In the genomic region with DNA sequence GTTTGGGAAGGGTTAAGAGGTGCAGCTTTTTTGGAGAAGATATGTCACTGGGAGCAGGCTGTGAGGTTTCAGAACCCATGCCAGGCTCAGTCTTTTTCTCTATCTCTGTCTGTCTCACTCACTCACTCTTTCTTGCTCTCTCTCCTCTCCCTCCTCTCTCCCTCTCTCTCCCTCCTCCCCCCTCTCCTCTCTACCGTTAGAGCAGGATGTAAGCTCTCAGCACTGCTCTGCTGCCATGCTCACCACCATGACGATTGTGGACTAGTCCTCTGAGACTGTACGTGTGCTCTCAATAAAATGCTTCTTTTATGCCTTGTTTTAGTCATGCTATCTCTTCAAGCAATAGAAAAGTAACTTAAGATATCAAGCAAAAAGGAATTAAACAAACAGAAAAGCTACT, we compare ENCODE assay signal across 21 mouse cellular contexts. TPM values are rescaled to one million over a fixed set of nuclear protein-coding genes. Genes with fewer than 3 reads are reported as not detected.
DNase-seq lines count a peak whose midpoint lies in the region; ATAC-seq and TF ChIP-seq lines count a peak whose summit lies in the region.
"Had no signal": no experiment of that assay in that cellular context is flagged by ENCODE, and none has a peak within 500 bp of the region (broad histone marks: within the 10 kb centered on the region; RNA-seq: fewer than 3 reads in every experiment).

No protein-coding gene starts in this region.

- peaks cover 34% of the 10 kb centered on the region for H3K36me3 ChIP-seq in lung, embryonic 14.5 days (ENCODE audit: insufficient read depth)

- peak; percentile 56; the same call in 1 of the 2 replicates for ATAC-seq in lung, embryonic 14.5 days (ENCODE audit: insufficient read depth)
- ATAC-seq in neutrophil, adult 5-6 weeks (ENCODE audit: extremely low read depth, insufficient number of reproducible peaks, low FRiP score, poor library complexity, severe bottlenecking), result peak; percentile 61; the same call in 1 of the 2 replicates
- ATAC-seq: midbrain, embryonic 13.5 days; Patski had no signal

- DNase-seq in lung, embryonic 14.5 days, result no peak
- no peak for DNase-seq in lung, postnatal 25 days (ENCODE audit: low spot score)
- DNase-seq in thymus, postnatal 0 days (ENCODE audit: low spot score), result peak; percentile 64
- DNase-seq in thymus, postnatal 4 days, result no peak
- no peak for DNase-seq in right cerebral cortex, postnatal 25 days
- DNase-seq in urinary bladder, adult 18-20 months (ENCODE audit: low spot score in 2 of 2), result no peak
- DNase-seq: adrenal gland, postnatal 10 days; cerebellum, postnatal 10 days; gastrocnemius, postnatal 10 days; heart, adult 11 months; kidney, adult 2 months; kidney, postnatal 10 days; layer of hippocampus, postnatal 36 days had no signal

- no peak overlapping the region for H3K9ac ChIP-seq in lung, embryonic 14.5 days
- H3K9ac ChIP-seq: embryonic facial prominence, embryonic 15.5 days; hindbrain, embryonic 12.5 days; liver, embryonic 15.5 days; midbrain, embryonic 13.5 days; neural tube, embryonic 13.5 days had no signal

- no peak overlapping the region for H3K4me2 ChIP-seq in lung, embryonic 14.5 days
- H3K4me2 ChIP-seq: embryonic facial prominence, embryonic 15.5 days; hindbrain, embryonic 12.5 days; liver, embryonic 15.5 days; midbrain, embryonic 13.5 days; neural tube, embryonic 13.5 days had no signal

- no peak for TF ChIP-seq CTCF in lung, embryonic 14.5 days (IDR thresholded peaks at IDR 0.05; ENCODE audit: low read depth)

- H3K27me3 ChIP-seq in lung, embryonic 14.5 days (ENCODE audit: insufficient read depth, low read length), result no peaks in the 10 kb centered on the region
- H3K27me3 ChIP-seq: embryonic facial prominence, embryonic 15.5 days; hindbrain, embryonic 12.5 days; liver, embryonic 15.5 days; midbrain, embryonic 13.5 days; neural tube, embryonic 13.5 days; Patski had no signal

- no peak overlapping the region for H3K27ac ChIP-seq in lung, embryonic 14.5 days (ENCODE audit: low read depth)
- H3K27ac ChIP-seq: embryonic facial prominence, embryonic 15.5 days; hindbrain, embryonic 12.5 days; liver, embryonic 15.5 days; midbrain, embryonic 13.5 days; neural tube, embryonic 13.5 days; stomach, postnatal 0 days had no signal

- 20% methylated on average over 3 of the region's 3 CpGs for WGBS in lung, embryonic 14.5 days

- no peak overlapping the region for H3K4me3 ChIP-seq in lung, embryonic 14.5 days (ENCODE audit: low read depth, low read length)
- H3K4me3 ChIP-seq: embryonic facial prominence, embryonic 15.5 days; hindbrain, embryonic 12.5 days; liver, embryonic 15.5 days; midbrain, embryonic 13.5 days; neural tube, embryonic 13.5 days had no signal

- no peaks in the 10 kb centered on the region; the same call in 1 of the 2 replicates for H3K9me3 ChIP-seq in lung, embryonic 14.5 days (ENCODE audit: low read depth, low read length)
- H3K9me3 ChIP-seq: embryonic facial prominence, embryonic 15.5 days; hindbrain, embryonic 12.5 days; liver, embryonic 15.5 days; midbrain, embryonic 13.5 days; neural tube, embryonic 13.5 days had no signal

- no peaks in the 10 kb centered on the region for H3K4me1 ChIP-seq in lung, embryonic 14.5 days (ENCODE audit: insufficient read depth)
- H3K4me1 ChIP-seq: embryonic facial prominence, embryonic 15.5 days; hindbrain, embryonic 12.5 days; liver, embryonic 15.5 days; midbrain, embryonic 13.5 days; neural tube, embryonic 13.5 days had no signal

RNA-seq across cellular contexts. Expression of gene Psma6, which starts 38.0 kb away (rescaled TPM):
- polyA plus RNA-seq in lung, embryonic 14.5 days (2014; fragmentation: Nextera tagmentation; extraction: Ambion mirVana), result 423 and 432 TPM in 2 replicates
- polyA plus RNA-seq in thymus, postnatal 0 days (2015; fragmentation: Nextera tagmentation; extraction: Ambion mirVana), result 720 and 727 TPM in 2 replicates
- total RNA-seq in neutrophil, adult 5-6 weeks (2017), result 128 and 134 TPM in 2 replicates
